Mouse (Mus musculus): Measurements from ENCODE around the gene Dtymk. TPM values are rescaled to one million over a fixed set of nuclear protein-coding genes. Genes with fewer than 3 reads are reported as not detected.
"Not testable (repeated sequence)": the region's sequence is repeated elsewhere in the genome, so short reads cannot be mapped to it uniquely, and the experiment has no call there.

Gene Dtymk
- 234 TPM in 2 replicates for total RNA-seq (2015)
- 229 and 230 TPM in 2 replicates for total RNA-seq (2017)

- ATAC-seq (replicated peaks; ENCODE audit: poor library complexity): peak; percentile 62
Measured at GRCm38 (mm10) chr1:93801741-93802238, at the start of gene Dtymk. Gene Dtymk (minus strand): TSS chr1:93801934.

- ATAC-seq (replicated peaks; ENCODE audit: poor library complexity): peak; percentile 99
Measured at GRCm38 (mm10) chr1:93845766-93846366, 44.1 kb upstream of the Dtymk start.

GRCm38 (mm10) chr1:93838569-93838968, 36.8 kb upstream of the Dtymk start:
- ATAC-seq (replicated peaks; ENCODE audit: poor library complexity): not testable (repeated sequence)

GRCm38 (mm10) chr1:93837335-93837734, 35.6 kb upstream of the Dtymk start:
- ATAC-seq (replicated peaks; ENCODE audit: poor library complexity): no peak

GRCm38 (mm10) chr1:93836532-93836913, 34.8 kb upstream of the Dtymk start:
- ATAC-seq (replicated peaks; ENCODE audit: poor library complexity): no peak

GRCm38 (mm10) chr1:93835876-93836531, 34.3 kb upstream of the Dtymk start:
- ATAC-seq (replicated peaks; ENCODE audit: poor library complexity): no peak

- no peak for ATAC-seq (replicated peaks; ENCODE audit: poor library complexity)
Measured at GRCm38 (mm10) chr1:93835211-93835610, 33.5 kb upstream of the Dtymk start.

GRCm38 (mm10) chr1:93834671-93835150, 33.0 kb upstream of the Dtymk start:
- ATAC-seq (replicated peaks; ENCODE audit: poor library complexity): no peak

GRCm38 (mm10) chr1:93832754-93833360, 31.1 kb upstream of the Dtymk start:
- peak; percentile 92 for ATAC-seq (replicated peaks; ENCODE audit: poor library complexity)

GRCm38 (mm10) chr1:93826540-93826835, 24.8 kb upstream of the Dtymk start:
- ATAC-seq (replicated peaks; ENCODE audit: poor library complexity): no peak

- 0 out of 2 replicates have a peak, but pooled peaks have one; percentile 2 for ATAC-seq (replicated peaks; ENCODE audit: poor library complexity)
Measured at GRCm38 (mm10) chr1:93825771-93826539, 24.2 kb upstream of the Dtymk start.

- peak; percentile 84 for ATAC-seq (replicated peaks; ENCODE audit: poor library complexity)
Measured at GRCm38 (mm10) chr1:93825105-93825674, 23.5 kb upstream of the Dtymk start.

GRCm38 (mm10) chr1:93824609-93825008, 22.9 kb upstream of the Dtymk start, which contains the start of gene D2hgdh:
Gene D2hgdh (plus strand): TSS chr1:93824909.
- no peak; the same call in 1 of the 2 replicates for ATAC-seq (replicated peaks; ENCODE audit: poor library complexity)

GRCm38 (mm10) chr1:93823796-93824495, 22.2 kb upstream of the Dtymk start:
- ATAC-seq (replicated peaks; ENCODE audit: poor library complexity): no peak

GRCm38 (mm10) chr1:93818722-93819121, 17.0 kb upstream of the Dtymk start:
- ATAC-seq (replicated peaks; ENCODE audit: poor library complexity): no peak

- ATAC-seq (replicated peaks; ENCODE audit: poor library complexity): peak; percentile 61
Measured at GRCm38 (mm10) chr1:93817823-93818532, 16.2 kb upstream of the Dtymk start.

GRCm38 (mm10) chr1:93811495-93812039, 9.8 kb upstream of the Dtymk start:
- ATAC-seq (replicated peaks; ENCODE audit: poor library complexity): no peak

GRCm38 (mm10) chr1:93810011-93810410, 8.3 kb upstream of the Dtymk start:
- no peak for ATAC-seq (replicated peaks; ENCODE audit: poor library complexity)

GRCm38 (mm10) chr1:93808871-93809270, 7.1 kb upstream of the Dtymk start:
- ATAC-seq (replicated peaks; ENCODE audit: poor library complexity): no peak

Data from megakaryocyte progenitor cell, adult 5-6 weeks (primary cell).